Mouse (Mus musculus) midbrain, embryonic 11.5 days (tissue): Measurements from ENCODE around the gene Btnl9. TPM values are rescaled to one million over a fixed set of nuclear protein-coding genes. Genes with fewer than 3 reads are reported as not detected.
"Not testable (repeated sequence)": the region's sequence is repeated elsewhere in the genome, so short reads cannot be mapped to it uniquely, and the experiment has no call there.

Source experiments
- ATAC-seq: fragments of 200-750 bp; cut with Nextera tagmentation; 2 replicates; pipeline ENCODE4 v1.8.0; 2017; ENCODE audit warnings: moderate TSS enrichment, moderate library complexity; ENCODE audit not compliant: low FRiP score
- DNase-seq: peaks from one replicate; pipeline ENCODE4 v3.0.0; 2015; ENCODE audit warnings: low spot score; ENCODE audit errors: missing footprints
- H3K27ac ChIP-seq: fragments of 300-500 bp; sonication (generic); 2 replicates; pipeline ENCODE4 v1.5.1; 2014; ENCODE audit warnings: low read depth, low read length
- H3K27me3 ChIP-seq: fragments of 300-500 bp; sonication (generic); 2 replicates; pipeline ENCODE4 v1.6.1; 2014; ENCODE audit warnings: mild to moderate bottlenecking, low read length, moderate library complexity, mixed read lengths; ENCODE audit not compliant: control insufficient read depth, insufficient read depth
- H3K36me3 ChIP-seq: fragments of 300-500 bp; sonication (generic); 2 replicates; pipeline ENCODE4 v1.6.1; 2014; ENCODE audit warnings: mild to moderate bottlenecking, low read length, moderate library complexity, mixed read lengths; ENCODE audit not compliant: control insufficient read depth, insufficient read depth
- H3K4me1 ChIP-seq: fragments of 300-500 bp; sonication (generic); 2 replicates; pipeline ENCODE4 v1.6.1; 2014; ENCODE audit warnings: low read length; ENCODE audit not compliant: control insufficient read depth, insufficient read depth
- H3K4me2 ChIP-seq: fragments of 300-500 bp; sonication (generic); 2 replicates; pipeline ENCODE4 v1.6.1; 2014; ENCODE audit warnings: mild to moderate bottlenecking, moderate library complexity
- H3K4me3 ChIP-seq: fragments of 300-500 bp; sonication (generic); 2 replicates; pipeline ENCODE4 v1.5.1; 2014; ENCODE audit warnings: low read depth, low read length
- H3K9ac ChIP-seq: fragments of 300-500 bp; sonication (generic); 2 replicates; pipeline ENCODE4 v1.6.1; 2014; ENCODE audit warnings: low read length
- H3K9me3 ChIP-seq: fragments of 300-500 bp; sonication (generic); 2 replicates; pipeline ENCODE4 v1.6.1; 2016; ENCODE audit warnings: low read length; ENCODE audit not compliant: control insufficient read depth
- WGBS: fragments of 180-500 bp; shearing (Covaris S2); extraction: QIAGEN DNeasy Blood & Tissue Kit; methylation state at CpG from one replicate; pipeline ENCODE4 v1.1.7; 2014; 5-methylcytosine and 5-hydroxymethylcytosine counted together
- polyA plus RNA-seq: library from polyadenylated mRNA; unstranded; fragments of >200 nt; fragmentation: Nextera tagmentation; extraction: Ambion mirVana; gene quantifications from 2 replicates; pipeline ENCODE4 v1.2.1, GENCODE M21; 2014

The Btnl9 gene
- polyA plus RNA-seq, 1 experiment from 2014 or later = not detected

GRCm38 (mm10) chr11:49191083-49191482 lies 4.1 kb upstream of the Btnl9 start:
- Histone ChIP-seq H3K4me1 (no peaks in the 10 kb centered on the region), H3K4me2 (no peak overlapping the region), H3K9ac (no peak overlapping the region), H3K27ac (no peak overlapping the region), H3K36me3 (no peaks in the 10 kb centered on the region), H3K4me3 (no peak overlapping the region), H3K9me3 (no peaks in the 10 kb centered on the region), H3K27me3 (no peaks in the 10 kb centered on the region)
- WGBS = 64% methylated on average over 2 of the region's 2 CpGs
- DNase-seq (no peak), ATAC-seq (no peak)

GRCm38 (mm10) chr11:49189737-49190136 lies 2.8 kb upstream of the Btnl9 start:
- DNase-seq (no peak), ATAC-seq (0 out of 2 replicates have a peak, but pooled peaks have one; percentile 44)
- H3K9me3 ChIP-seq = no peaks in the 10 kb centered on the region
- 7% methylated on average over 7 of the region's 7 CpGs for WGBS
- no peaks in the 10 kb centered on the region for H3K27me3 ChIP-seq
- no peak overlapping the region for H3K4me2 ChIP-seq
- H3K4me3 ChIP-seq = no peak overlapping the region
- no peaks in the 10 kb centered on the region for H3K36me3 ChIP-seq
- no peak overlapping the region for H3K27ac ChIP-seq
- H3K4me1 ChIP-seq = no peaks in the 10 kb centered on the region
- no peak overlapping the region for H3K9ac ChIP-seq

- ATAC-seq (no peak), DNase-seq (no peak)
- 79% methylated on average over 10 of the region's 10 CpGs for WGBS
- H3K4me1 ChIP-seq = no peaks in the 10 kb centered on the region
- no peaks in the 10 kb centered on the region for H3K9me3 ChIP-seq
- H3K4me3 ChIP-seq = no peak overlapping the region
- H3K4me2 ChIP-seq = no peak overlapping the region
- H3K27me3 ChIP-seq = no peaks in the 10 kb centered on the region
- H3K27ac ChIP-seq = no peak overlapping the region
- no peaks in the 10 kb centered on the region for H3K36me3 ChIP-seq
- H3K9ac ChIP-seq = no peak overlapping the region
These were observed 742 bp upstream of the Btnl9 start for GRCm38 (mm10) chr11:49187701-49188100.

- 74% methylated on average over 6 of the region's 6 CpGs for whole genome bisulfite sequencing
- H3K4me1 ChIP-seq = no peaks in the 10 kb centered on the region
- no peaks in the 10 kb centered on the region for H3K27me3 ChIP-seq
- ATAC-seq = no peak
- no peak overlapping the region for H3K4me3 ChIP-seq
- H3K9ac ChIP-seq = no peak overlapping the region
- DNase-seq = no peak
- no peak overlapping the region for H3K4me2 ChIP-seq
- H3K27ac ChIP-seq = no peak overlapping the region
- no peaks in the 10 kb centered on the region for H3K9me3 ChIP-seq
- H3K36me3 ChIP-seq = no peaks in the 10 kb centered on the region
These were observed 507 bp downstream of the Btnl9 start for GRCm38 (mm10) chr11:49186452-49186851.

GRCm38 (mm10) chr11:49183172-49183571 lies 3.8 kb downstream of the Btnl9 start:
- Histone ChIP-seq H3K27me3 (no peaks in the 10 kb centered on the region), H3K9ac (no peak overlapping the region), H3K4me1 (no peaks in the 10 kb centered on the region), H3K9me3 (no peaks in the 10 kb centered on the region), H3K4me3 (no peak overlapping the region), H3K27ac (no peak overlapping the region), H3K36me3 (no peaks in the 10 kb centered on the region), H3K4me2 (no peak overlapping the region)
- no peak for DNase-seq
- ATAC-seq = no peak
- 81% methylated on average over 1 of the region's 1 CpGs for WGBS

GRCm38 (mm10) chr11:49176047-49176779 lies 10.7 kb downstream of the Btnl9 start:
- H3K4me2 ChIP-seq, ATAC-seq, H3K36me3 ChIP-seq, H3K9ac ChIP-seq, DNase-seq, H3K9me3 ChIP-seq, H3K27me3 ChIP-seq, H3K27ac ChIP-seq, H3K4me1 ChIP-seq, H3K4me3 ChIP-seq: not testable (repeated sequence)
- WGBS = 87% methylated on average over 4 of the region's 4 CpGs

- DNase-seq (no peak), ATAC-seq (no peak)
- Histone ChIP-seq H3K9me3 (no peaks in the 10 kb centered on the region), H3K4me2 (no peak overlapping the region), H3K27me3 (no peaks in the 10 kb centered on the region), H3K4me1 (no peaks in the 10 kb centered on the region), H3K4me3 (no peak overlapping the region), H3K36me3 (no peaks in the 10 kb centered on the region), H3K27ac (no peak overlapping the region), H3K9ac (no peak overlapping the region)
- 90% methylated on average over 8 of the region's 8 CpGs for WGBS
These were observed 11.6 kb downstream of the Btnl9 start for GRCm38 (mm10) chr11:49175345-49175744.

GRCm38 (mm10) chr11:49170576-49170975 lies 16.4 kb downstream of the Btnl9 start:
- H3K9ac ChIP-seq = no peak overlapping the region
- no peaks in the 10 kb centered on the region for H3K9me3 ChIP-seq
- peaks cover 8% of the 10 kb centered on the region for H3K27me3 ChIP-seq
- WGBS = 94% methylated on average over 4 of the region's 4 CpGs
- no peaks in the 10 kb centered on the region for H3K36me3 ChIP-seq
- no peak overlapping the region for H3K4me3 ChIP-seq
- H3K4me2 ChIP-seq = no peak overlapping the region
- H3K4me1 ChIP-seq = peaks cover 5% of the 10 kb centered on the region; the same call in 1 of the 2 replicates
- no peak overlapping the region for H3K27ac ChIP-seq
- no peak for DNase-seq
- ATAC-seq = no peak

GRCm38 (mm10) chr11:49168839-49169611 lies 17.9 kb downstream of the Btnl9 start:
- 6% methylated on average over 50 of the region's 50 CpGs for WGBS
- Histone ChIP-seq H3K9ac (peak overlapping the region; percentile 45; the same call in 1 of the 2 replicates), H3K27ac (no peak overlapping the region), H3K36me3 (no peaks in the 10 kb centered on the region), H3K27me3 (peaks cover 8% of the 10 kb centered on the region), H3K4me2 (peak overlapping the region; percentile 61), H3K4me1 (peaks cover 5% of the 10 kb centered on the region; the same call in 1 of the 2 replicates), H3K9me3 (no peaks in the 10 kb centered on the region), H3K4me3 (peak overlapping the region; percentile 28)
- DNase-seq = peak; percentile 92
- ATAC-seq = peak; percentile 84
